Mouse (Mus musculus) MEL-GATA-1-ER (cell line): ENCODE measurements around the gene Nxpe2.
"Not testable (repeated sequence)": the region's sequence is repeated elsewhere in the genome, so short reads cannot be mapped to it uniquely, and the experiment has no call there.

Experiments
- DNase-seq: peaks from one replicate; pipeline ENCODE4 v3.0.0-alpha.2; 2012; ENCODE audit warnings: low read depth; ENCODE audit errors: extremely low read depth

Gene Nxpe2

GRCm38 (mm10) chr9:48303564-48303963, 49.7 kb downstream of the Nxpe2 start:
- DNase-seq: not testable (repeated sequence)

- no peak for DNase-seq
Measured at GRCm38 (mm10) chr9:48298983-48299382, 54.3 kb downstream of the Nxpe2 start.

- no peak for DNase-seq
Measured at GRCm38 (mm10) chr9:48294754-48295153, 58.5 kb downstream of the Nxpe2 start.

GRCm38 (mm10) chr9:48290281-48290680, 63.0 kb downstream of the Nxpe2 start:
- no peak for DNase-seq

DNA sequence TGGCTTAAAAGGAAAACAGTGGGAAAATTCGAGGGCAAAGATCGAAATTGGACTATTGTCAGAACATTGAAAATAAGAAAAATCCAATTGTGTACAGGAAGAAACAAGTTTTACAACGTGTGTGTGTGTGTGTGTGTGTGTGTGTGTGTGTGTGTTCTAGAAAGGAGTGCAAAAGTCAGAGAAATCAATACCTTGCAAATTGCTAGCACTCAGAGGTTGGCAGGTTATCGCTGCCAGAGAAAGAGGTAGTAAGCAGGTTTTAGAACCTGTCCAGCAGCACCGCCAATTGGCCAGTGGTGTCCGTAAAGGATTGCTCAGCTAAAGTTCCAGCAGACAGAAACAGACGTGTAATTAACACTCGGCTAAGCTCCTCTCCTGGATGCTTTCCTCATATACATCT, 69.0 kb downstream of the Nxpe2 start:
- no peak for DNase-seq

GRCm38 (mm10) chr9:48276831-48277230, 76.4 kb downstream of the Nxpe2 start:
- no peak for DNase-seq
